Mouse (Mus musculus): ENCODE data around the gene Nsfl1c. TPM values are rescaled to one million over a fixed set of nuclear protein-coding genes. Genes with fewer than 3 reads are reported as not detected.

Gene Nsfl1c
- total and polyA plus RNA-seq, 3 experiments = 99.1 to 149 (median 128) TPM

GRCm38 (mm10) chr2:151542323-151543062 is 48.5 kb downstream of the Nsfl1c start, which contains the start of gene Fkbp1a:
Gene Fkbp1a, plus strand, starts transcription at chr2:151542483.
- peak; percentile 85 for DNase-seq (ENCODE audit: low spot score)
- ATAC-seq (ENCODE audit: extremely low read depth, insufficient number of reproducible peaks, low FRiP score, poor library complexity, severe bottlenecking) = peak; percentile 83
- no peak for TF ChIP-seq TAL1 (conservative IDR thresholded peaks at IDR 0.05; ENCODE audit: low read depth, low read length)
- no peak for TF ChIP-seq GATA2 (IDR thresholded peaks at IDR 0.05; ENCODE audit: borderline replicate concordance, low read depth, low read length)
- no peak for TF ChIP-seq POLR2AphosphoS5 (IDR thresholded peaks at IDR 0.05; ENCODE audit: insufficient replicate concordance, low read depth, low read length)
- TF ChIP-seq CTCF (IDR thresholded peaks at IDR 0.05; ENCODE audit: low read depth, low read length) = no peak
- TF ChIP-seq GATA1 (IDR thresholded peaks at IDR 0.05; ENCODE audit: borderline replicate concordance, low read length) = no peak
- Histone ChIP-seq H3K9me3 (replicated peaks) (peaks cover 3% of the 10 kb centered on the region; the same call in 1 of the 2 replicates), H3K27me3 (ENCODE audit: insufficient read depth, low read length) (peaks cover 27% of the 10 kb centered on the region), H3K4me3 (ENCODE audit: low read depth, low read length) (peak within 1 kb of the TSS; percentile 81), H3K4me1 (ENCODE audit: insufficient read depth, low read depth, low read length) (peaks cover 39% of the 10 kb centered on the region), H3K36me3 (replicated peaks) (peaks cover 37% of the 10 kb centered on the region)

GRCm38 (mm10) chr2:151543063-151543895 is 49.3 kb downstream of the Nsfl1c start:
- DNase-seq (ENCODE audit: low spot score) = no peak
- H3K9me3 ChIP-seq (replicated peaks) = peaks cover 3% of the 10 kb centered on the region; the same call in 1 of the 2 replicates
- H3K4me1 ChIP-seq (ENCODE audit: insufficient read depth, low read depth, low read length) = peaks cover 39% of the 10 kb centered on the region
- H3K36me3 ChIP-seq (replicated peaks) = peaks cover 45% of the 10 kb centered on the region
- peaks cover 25% of the 10 kb centered on the region for H3K27me3 ChIP-seq (ENCODE audit: insufficient read depth, low read length)
- no peak for TF ChIP-seq CTCF (IDR thresholded peaks at IDR 0.05; ENCODE audit: low read depth, low read length)
- no peak for TF ChIP-seq POLR2AphosphoS5 (IDR thresholded peaks at IDR 0.05; ENCODE audit: insufficient replicate concordance, low read depth, low read length)
- no peak for TF ChIP-seq GATA1 (IDR thresholded peaks at IDR 0.05; ENCODE audit: borderline replicate concordance, low read length)
- TF ChIP-seq GATA2 (IDR thresholded peaks at IDR 0.05; ENCODE audit: borderline replicate concordance, low read depth, low read length) = no peak
- TF ChIP-seq TAL1 (conservative IDR thresholded peaks at IDR 0.05; ENCODE audit: low read depth, low read length) = no peak
- no peak for ATAC-seq (ENCODE audit: extremely low read depth, insufficient number of reproducible peaks, low FRiP score, poor library complexity, severe bottlenecking)
- H3K4me3 ChIP-seq (ENCODE audit: low read depth, low read length) = peak overlapping the region; percentile 81

DNA sequence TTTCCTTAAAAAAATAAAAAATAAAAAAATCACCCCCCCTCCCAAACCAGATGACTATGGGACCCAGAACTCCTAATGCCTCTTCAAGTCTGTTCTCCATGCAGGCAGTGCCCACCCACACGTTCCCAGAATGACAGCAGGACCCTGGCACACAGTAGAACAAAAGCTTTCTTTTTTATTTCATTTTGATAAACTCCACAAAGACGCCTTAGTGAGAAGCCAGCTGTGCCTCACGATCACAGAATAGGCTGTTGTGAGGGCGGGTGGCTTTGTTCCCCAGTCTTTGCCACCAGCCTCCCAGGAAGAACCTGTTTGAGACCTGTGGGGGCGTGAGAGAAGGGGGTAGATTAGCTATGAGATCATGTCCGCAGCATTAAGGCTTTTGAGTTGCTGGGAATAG is 50.7 kb downstream of the Nsfl1c start:
- ATAC-seq (ENCODE audit: extremely low read depth, insufficient number of reproducible peaks, low FRiP score, poor library complexity, severe bottlenecking) = no peak
- Histone ChIP-seq H3K4me1 (ENCODE audit: insufficient read depth, low read depth, low read length) (peaks cover 39% of the 10 kb centered on the region), H3K27me3 (ENCODE audit: insufficient read depth, low read length) (peaks cover 15% of the 10 kb centered on the region), H3K4me3 (ENCODE audit: low read depth, low read length) (no peak overlapping the region), H3K9me3 (replicated peaks) (peaks cover 3% of the 10 kb centered on the region; the same call in 1 of the 2 replicates), H3K36me3 (replicated peaks) (peaks cover 56% of the 10 kb centered on the region)
- TF ChIP-seq GATA1 (IDR thresholded peaks at IDR 0.05; ENCODE audit: borderline replicate concordance, low read length) = no peak
- TF ChIP-seq POLR2AphosphoS5 (IDR thresholded peaks at IDR 0.05; ENCODE audit: insufficient replicate concordance, low read depth, low read length) = no peak
- no peak for TF ChIP-seq CTCF (IDR thresholded peaks at IDR 0.05; ENCODE audit: low read depth, low read length)
- TF ChIP-seq TAL1 (conservative IDR thresholded peaks at IDR 0.05; ENCODE audit: low read depth, low read length) = no peak
- no peak for TF ChIP-seq GATA2 (IDR thresholded peaks at IDR 0.05; ENCODE audit: borderline replicate concordance, low read depth, low read length)
- DNase-seq (ENCODE audit: low spot score) = no peak

GRCm38 (mm10) chr2:151546571-151546970 is 52.6 kb downstream of the Nsfl1c start:
- TF ChIP-seq TAL1 (conservative IDR thresholded peaks at IDR 0.05; ENCODE audit: low read depth, low read length) (no peak), GATA1 (IDR thresholded peaks at IDR 0.05; ENCODE audit: borderline replicate concordance, low read length) (no peak), CTCF (IDR thresholded peaks at IDR 0.05; ENCODE audit: low read depth, low read length) (no peak), POLR2AphosphoS5 (IDR thresholded peaks at IDR 0.05; ENCODE audit: insufficient replicate concordance, low read depth, low read length) (no peak), GATA2 (IDR thresholded peaks at IDR 0.05; ENCODE audit: borderline replicate concordance, low read depth, low read length) (no peak)
- Histone ChIP-seq H3K36me3 (replicated peaks) (peaks cover 72% of the 10 kb centered on the region), H3K27me3 (ENCODE audit: insufficient read depth, low read length) (peaks cover 11% of the 10 kb centered on the region), H3K9me3 (replicated peaks) (peaks cover 3% of the 10 kb centered on the region; the same call in 1 of the 2 replicates), H3K4me1 (ENCODE audit: insufficient read depth, low read depth, low read length) (peaks cover 37% of the 10 kb centered on the region), H3K4me3 (ENCODE audit: low read depth, low read length) (no peak overlapping the region)
- ATAC-seq (ENCODE audit: extremely low read depth, insufficient number of reproducible peaks, low FRiP score, poor library complexity, severe bottlenecking) (no peak), DNase-seq (ENCODE audit: low spot score) (no peak)

GRCm38 (mm10) chr2:151549615-151550121 is 55.7 kb downstream of the Nsfl1c start:
- peaks cover 2% of the 10 kb centered on the region; the same call in 1 of the 2 replicates for H3K27me3 ChIP-seq (ENCODE audit: insufficient read depth, low read length)
- H3K4me3 ChIP-seq (ENCODE audit: low read depth, low read length) = no peak overlapping the region
- peaks cover 83% of the 10 kb centered on the region for H3K36me3 ChIP-seq (replicated peaks)
- no peak for ATAC-seq (ENCODE audit: extremely low read depth, insufficient number of reproducible peaks, low FRiP score, poor library complexity, severe bottlenecking)
- no peak for DNase-seq (ENCODE audit: low spot score)
- peaks cover 15% of the 10 kb centered on the region; the same call in 1 of the 2 replicates for H3K4me1 ChIP-seq (ENCODE audit: insufficient read depth, low read depth, low read length)
- H3K9me3 ChIP-seq (replicated peaks) = no peaks in the 10 kb centered on the region
- TF ChIP-seq GATA1 (IDR thresholded peaks at IDR 0.05; ENCODE audit: borderline replicate concordance, low read length) = no peak
- no peak for TF ChIP-seq CTCF (IDR thresholded peaks at IDR 0.05; ENCODE audit: low read depth, low read length)
- no peak for TF ChIP-seq POLR2AphosphoS5 (IDR thresholded peaks at IDR 0.05; ENCODE audit: insufficient replicate concordance, low read depth, low read length)
- TF ChIP-seq TAL1 (conservative IDR thresholded peaks at IDR 0.05; ENCODE audit: low read depth, low read length) = no peak
- no peak for TF ChIP-seq GATA2 (IDR thresholded peaks at IDR 0.05; ENCODE audit: borderline replicate concordance, low read depth, low read length)

Other genes starting within 250 kb of the Nsfl1c start
- not detected in 2 replicates for gene 4921509C19Rik, start 18.0 kb upstream of the Nsfl1c start, total RNA-seq (2014; fragmentation: Nextera tagmentation)
- gene 4921509C19Rik, start 18.0 kb upstream of the Nsfl1c start, total RNA-seq (2017) = 0.06 and 0.16 TPM in 2 replicates
- gene 4921509C19Rik, start 18.0 kb upstream of the Nsfl1c start, polyA plus RNA-seq (2012) = not detected in 2 replicates
- 86.3 and 96.4 TPM in 2 replicates for gene Fkbp1a, start 48.3 kb downstream of the Nsfl1c start, total RNA-seq (2014; fragmentation: Nextera tagmentation)
- gene Fkbp1a, start 48.3 kb downstream of the Nsfl1c start, total RNA-seq (2017) = 20.3 and 20.7 TPM in 2 replicates
- 184 and 201 TPM in 2 replicates for gene Fkbp1a, start 48.3 kb downstream of the Nsfl1c start, polyA plus RNA-seq (2012)
- not detected in 2 replicates for gene Sdcbp2, start 78.4 kb downstream of the Nsfl1c start, total RNA-seq (2014; fragmentation: Nextera tagmentation)
- not detected in 2 replicates for gene Sdcbp2, start 78.4 kb downstream of the Nsfl1c start, total RNA-seq (2017)
- gene Sdcbp2, start 78.4 kb downstream of the Nsfl1c start, polyA plus RNA-seq (2012) = 0.04 and 0.06 TPM in 2 replicates
- not detected in 2 replicates for gene Snph, start 138.4 kb downstream of the Nsfl1c start, total RNA-seq (2014; fragmentation: Nextera tagmentation)
- 0.06 and 0.82 TPM in 2 replicates for gene Snph, start 138.4 kb downstream of the Nsfl1c start, total RNA-seq (2017)
- not detected in 2 replicates for gene Snph, start 138.4 kb downstream of the Nsfl1c start, polyA plus RNA-seq (2012)
- not detected in 2 replicates for gene Rad21l, start 174.4 kb downstream of the Nsfl1c start, total RNA-seq (2014; fragmentation: Nextera tagmentation)
- not detected in 2 replicates for gene Rad21l, start 174.4 kb downstream of the Nsfl1c start, total RNA-seq (2017)
- not detected in 2 replicates for gene Rad21l, start 174.4 kb downstream of the Nsfl1c start, polyA plus RNA-seq (2012)
- gene Tmem74b, start 207.8 kb downstream of the Nsfl1c start, total RNA-seq (2014; fragmentation: Nextera tagmentation) = not detected in 2 replicates
- gene Tmem74b, start 207.8 kb downstream of the Nsfl1c start, total RNA-seq (2017) = not detected in 2 replicates
- gene Tmem74b, start 207.8 kb downstream of the Nsfl1c start, polyA plus RNA-seq (2012) = not detected in 2 replicates